Mouse (Mus musculus) common myeloid progenitor, adult 5-6 weeks (primary cell): ENCODE measurements around the gene Taar8c. TPM values are rescaled to one million over a fixed set of nuclear protein-coding genes. Genes with fewer than 3 reads are reported as not detected.
"Not testable (repeated sequence)": the region's sequence is repeated elsewhere in the genome, so short reads cannot be mapped to it uniquely, and the experiment has no call there.

ENCODE experiments used
- ATAC-seq: replicated peaks from 2 replicates; pipeline ENCODE4 v1.8.0; 2016; ENCODE audit warnings: low read depth, mild to moderate bottlenecking, moderate TSS enrichment, inconsistent platforms; ENCODE audit not compliant: poor library complexity, severe bottlenecking
- total RNA-seq: library from RNA; stranded (forward); fragments of 200-1000, 187-1606 nt; gene quantifications from 2 replicates; pipeline ENCODE4 v1.2.3, GENCODE M21; 2017

The Taar8c gene
- total RNA-seq = not detected in 2 replicates

DNA sequence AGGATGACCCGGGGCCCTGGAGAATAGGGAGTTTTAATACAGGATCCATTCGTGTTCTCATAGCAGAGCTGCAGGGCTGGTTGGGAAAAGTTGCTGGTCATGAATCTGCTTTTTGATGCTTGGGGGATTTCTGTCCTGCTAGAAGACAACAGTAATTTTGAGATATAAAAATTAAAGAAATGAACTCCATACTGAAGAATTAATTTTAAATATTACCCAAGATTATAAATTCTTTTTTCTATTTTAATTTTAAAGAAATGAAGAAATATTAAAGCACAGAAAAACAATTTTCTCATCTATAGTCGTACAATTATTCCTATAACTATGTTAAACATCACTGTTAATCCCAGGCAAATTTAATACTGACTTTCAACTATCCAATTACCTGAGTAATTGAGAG lies at the start of gene Taar8c:
Gene Taar8c (minus strand): TSS at position 101 of the 400 bp plus-strand sequence.
- not testable (repeated sequence) for ATAC-seq

DNA sequence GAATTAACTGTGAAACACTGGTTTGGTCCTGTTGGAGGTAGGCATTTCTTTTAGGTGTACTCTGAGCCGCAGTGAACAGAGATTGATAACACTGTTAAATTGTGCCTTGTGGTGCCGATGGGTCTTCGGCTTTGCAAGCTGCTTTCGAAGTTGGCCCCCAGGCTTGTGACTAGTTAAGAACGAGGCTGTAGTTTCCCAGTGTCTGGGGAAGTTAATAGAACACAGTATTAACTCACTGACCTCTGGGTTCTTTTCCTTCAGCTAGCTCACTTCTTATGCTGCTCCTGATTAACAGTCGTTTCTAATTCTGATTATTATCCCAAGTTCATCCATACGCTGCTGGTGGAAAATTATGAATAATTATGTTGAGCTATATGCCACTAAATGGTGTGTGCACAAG lies 48.4 kb upstream of the Taar8c start:
- no peak for ATAC-seq

DNA sequence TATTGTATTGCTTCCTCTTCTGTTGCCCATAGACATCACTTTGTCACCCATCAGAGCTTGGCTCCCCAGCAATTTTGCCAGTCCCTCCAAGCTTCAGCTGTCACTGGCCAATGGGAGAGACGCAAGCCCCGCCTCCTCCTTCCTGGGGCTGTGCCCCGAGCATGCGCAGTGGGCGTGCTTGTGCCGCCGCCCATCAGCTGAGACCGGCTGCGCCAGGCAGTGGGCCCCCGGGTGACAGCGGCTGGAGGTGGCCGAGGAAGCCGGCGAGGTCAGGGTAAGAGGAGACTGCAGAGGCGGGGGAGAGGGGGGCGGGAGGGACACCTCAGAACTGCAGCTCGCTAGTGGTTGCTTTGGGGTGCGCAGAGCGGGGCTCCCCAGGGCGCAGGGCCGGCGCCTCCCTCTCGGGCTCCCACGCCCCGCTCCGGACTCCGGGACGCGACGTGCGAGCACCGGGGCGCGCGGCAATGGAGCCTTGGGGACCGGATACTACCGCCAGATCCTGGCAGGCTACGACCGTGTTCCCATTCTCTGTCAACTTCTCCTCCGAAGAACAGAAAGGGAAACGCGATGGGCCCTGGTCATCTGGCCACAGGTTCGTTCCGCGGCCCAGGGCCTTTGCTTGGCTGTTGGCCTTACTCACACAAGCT lies 47.5 kb upstream of the Taar8c start, which contains the start of gene Stx7:
Gene Stx7 (plus strand): TSS at position 168 of the 647 bp plus-strand sequence.
- peak; percentile 92 for ATAC-seq

DNA sequence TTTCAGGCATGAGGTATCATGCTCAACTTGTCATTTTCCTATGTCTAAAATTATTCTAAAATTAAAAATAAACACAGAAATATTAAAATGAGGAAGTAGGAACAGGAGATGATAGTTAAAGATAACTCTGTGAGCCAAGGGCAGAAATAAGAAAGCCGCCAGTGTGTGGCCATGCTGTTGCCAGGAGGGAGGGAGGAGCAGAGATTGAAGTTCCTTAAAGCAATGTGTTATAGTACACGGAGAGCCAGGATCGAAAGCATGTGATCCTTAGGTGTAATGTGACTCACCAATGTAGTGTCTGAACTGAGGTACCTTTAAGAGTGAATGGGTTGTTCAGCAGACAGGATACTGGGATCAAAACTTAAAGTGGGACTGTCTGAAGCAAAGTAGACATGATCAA lies 41.0 kb upstream of the Taar8c start:
- peak; percentile 97 for ATAC-seq

DNA sequence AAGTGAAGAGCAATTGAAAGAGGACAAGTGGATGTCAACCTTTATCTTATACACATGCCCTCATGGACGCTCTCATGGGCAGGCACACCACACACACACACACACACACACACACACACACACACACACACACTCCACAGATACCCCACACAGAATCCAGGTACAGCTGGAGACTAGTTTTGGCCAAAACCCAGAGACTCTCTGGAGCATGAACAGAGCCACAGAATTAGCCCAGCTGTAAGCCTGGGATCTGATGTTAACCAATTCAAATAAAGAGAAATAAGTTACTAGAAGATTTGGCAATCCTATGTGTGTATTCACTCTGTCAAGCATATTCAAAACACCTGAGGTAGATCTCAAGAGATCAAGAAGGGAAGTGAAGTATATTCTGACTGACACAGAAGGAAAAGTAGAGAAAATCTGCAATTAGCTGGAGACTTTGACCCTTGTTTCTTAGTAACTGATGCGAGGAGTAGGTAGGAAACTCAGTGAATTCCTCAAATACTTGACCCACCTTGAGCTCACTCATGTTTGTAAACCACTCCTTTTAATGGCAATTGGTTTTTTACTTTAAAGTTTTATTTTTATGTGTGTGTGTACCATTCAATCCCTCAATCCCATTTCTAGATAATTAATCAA lies 37.0 kb upstream of the Taar8c start:
- ATAC-seq = no peak

DNA sequence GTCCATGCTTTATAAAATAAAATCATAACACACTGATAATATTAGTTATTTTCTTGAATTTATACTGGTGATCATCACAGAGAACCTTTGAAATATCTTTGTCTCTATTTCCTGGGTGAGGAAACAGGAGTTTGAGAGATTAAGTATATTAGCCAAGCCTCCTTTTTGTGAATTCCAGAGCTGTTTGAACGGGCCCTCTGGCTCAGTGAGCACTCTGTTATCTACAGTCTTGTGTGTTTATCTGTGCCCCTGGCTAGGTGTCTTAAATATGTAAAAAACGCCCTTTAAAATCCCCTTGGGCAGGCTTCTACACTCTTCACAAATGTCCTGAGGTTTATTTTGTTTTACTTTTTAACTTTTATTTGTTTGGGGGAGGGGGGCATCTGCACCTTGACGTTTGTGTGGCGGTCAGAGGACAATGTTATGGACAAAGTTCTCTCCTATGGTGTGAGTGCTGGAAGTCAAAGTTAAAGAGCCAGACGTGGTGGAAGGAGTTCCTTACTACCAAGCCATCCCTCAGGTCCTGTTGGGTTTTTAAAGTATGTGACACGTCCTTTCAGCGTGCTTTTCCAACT lies 32.4 kb upstream of the Taar8c start:
- no peak for ATAC-seq

DNA sequence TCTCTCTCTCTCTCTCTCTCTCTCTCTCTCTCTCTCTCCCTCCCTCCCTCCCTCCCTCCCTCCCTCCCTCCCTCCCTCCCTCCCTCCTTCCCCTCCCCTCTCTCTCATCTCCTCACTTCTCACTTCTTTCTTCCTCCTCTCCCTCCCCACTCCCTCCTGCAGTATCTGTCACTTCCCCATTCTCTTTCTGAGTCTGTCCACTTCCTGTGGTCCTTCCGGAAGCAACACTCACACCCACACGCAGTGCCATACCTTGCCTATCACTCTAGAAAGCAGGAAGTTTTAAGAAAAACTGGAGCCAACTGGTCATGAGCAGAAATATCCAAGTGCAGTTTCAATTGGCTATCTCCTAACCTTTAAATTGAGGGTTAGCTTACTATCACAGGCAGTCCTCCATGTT lies 31.4 kb upstream of the Taar8c start:
- peak; percentile 97 for ATAC-seq

DNA sequence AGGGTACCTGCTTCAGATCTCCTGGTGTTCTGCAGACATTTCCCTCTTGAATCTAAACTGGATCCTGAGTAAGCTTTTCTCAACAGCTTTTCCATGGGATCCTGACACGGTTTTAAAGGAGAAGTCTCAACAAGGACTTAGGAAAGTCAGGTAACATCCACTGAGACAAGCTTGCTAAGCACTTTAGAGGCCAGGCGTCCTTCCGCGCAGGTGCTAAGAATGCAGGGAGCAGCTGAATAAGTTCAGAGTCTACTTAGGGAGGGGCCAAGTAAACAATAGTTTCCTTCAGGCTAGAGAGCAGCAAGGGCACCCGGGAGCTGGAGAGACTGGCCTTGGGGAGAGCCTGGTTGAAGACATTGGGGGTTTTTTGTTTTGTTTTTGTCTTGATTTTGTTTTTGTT lies 30.6 kb upstream of the Taar8c start:
- ATAC-seq = no peak

DNA sequence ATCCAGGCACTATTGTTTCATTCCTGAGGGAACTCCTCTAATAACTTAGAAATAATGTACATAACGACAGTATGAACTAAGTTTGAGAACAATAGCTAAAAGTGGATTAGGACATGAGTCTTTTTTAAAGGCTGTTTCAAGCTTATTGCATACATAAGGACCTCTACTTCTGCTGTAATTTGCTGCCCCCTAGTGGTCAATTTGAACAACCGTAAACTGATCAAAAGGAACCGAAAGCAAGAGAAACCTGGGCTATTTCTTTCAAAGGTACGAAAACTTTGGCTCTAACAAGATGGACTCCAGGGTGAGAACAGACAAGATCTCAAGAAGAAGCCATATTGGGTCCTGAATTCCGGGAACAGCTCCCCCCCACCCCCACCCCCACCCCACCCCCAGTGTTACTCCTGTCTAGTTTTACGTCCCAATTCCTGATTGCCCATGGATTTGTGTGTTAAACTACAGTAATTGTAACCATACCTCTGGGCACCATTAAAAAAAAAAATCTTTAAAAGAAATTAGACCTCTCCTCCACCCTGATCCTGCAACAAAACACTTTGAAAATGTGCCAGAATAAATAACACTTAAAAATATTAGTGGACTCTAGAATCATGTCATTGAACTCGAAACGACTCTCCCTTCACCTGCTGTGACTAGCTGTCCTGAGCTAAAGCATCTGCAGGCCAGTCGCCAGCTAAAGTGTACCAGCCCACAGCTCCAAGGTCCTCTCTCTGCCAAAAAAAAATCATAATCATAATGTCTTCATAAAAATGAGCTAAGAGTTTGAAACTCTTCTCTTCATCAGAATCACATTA lies 29.9 kb upstream of the Taar8c start:
- ATAC-seq = peak; percentile 77

DNA sequence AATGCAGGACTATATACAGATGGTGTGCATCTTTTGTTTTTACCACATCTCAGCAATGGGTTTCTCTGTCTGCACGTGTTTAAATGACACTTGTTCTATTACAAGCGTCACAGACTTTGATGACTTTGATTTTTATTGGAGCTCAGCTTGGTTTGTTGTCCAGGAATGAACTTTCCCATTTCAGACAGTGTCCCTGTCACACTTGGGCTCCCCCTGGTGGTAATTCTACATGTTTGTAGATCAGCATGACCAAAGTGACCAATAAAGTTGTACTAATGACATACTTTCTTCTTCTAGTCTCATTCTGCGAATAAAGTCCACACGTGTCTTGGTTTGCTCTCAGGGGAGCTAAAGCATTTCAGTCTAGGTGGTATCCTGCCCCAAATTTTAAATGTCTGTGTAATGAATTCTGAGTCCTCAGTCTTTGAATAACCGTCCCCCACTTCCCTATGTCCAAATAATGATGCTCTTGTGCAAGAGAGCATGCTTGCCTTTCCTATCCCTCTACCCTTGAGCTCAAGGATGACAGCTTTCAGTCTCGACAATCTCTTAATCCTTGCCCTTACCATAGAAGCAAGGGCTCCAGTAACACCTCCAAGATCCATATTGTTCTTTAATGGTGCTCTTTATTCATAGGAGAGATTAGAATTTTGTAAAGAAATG lies 9.5 kb upstream of the Taar8c start:
- peak; percentile 71; the same call in 1 of the 2 replicates for ATAC-seq

DNA sequence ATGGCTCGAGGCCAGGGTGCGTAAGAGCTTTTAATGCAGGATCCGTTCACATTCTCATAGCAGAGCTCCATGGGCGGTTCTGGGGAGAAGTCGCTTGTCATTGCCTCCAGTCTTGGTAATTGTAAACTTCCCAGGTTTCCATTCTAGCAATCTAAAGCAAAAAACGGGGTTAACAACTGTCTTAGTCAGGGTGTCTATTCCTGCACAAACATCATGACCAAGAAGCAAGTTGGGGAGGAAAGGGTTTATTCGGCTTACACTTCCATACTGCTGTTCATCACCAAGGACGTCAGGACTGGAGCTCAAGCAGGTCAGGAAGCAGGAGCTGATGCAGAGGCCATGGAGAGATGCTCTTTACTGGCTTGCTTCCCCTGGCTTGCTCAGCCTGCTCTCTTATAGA lies 7.7 kb upstream of the Taar8c start, which contains the start of gene Taar9:
Gene Taar9 (minus strand): TSS at position 101 of the 400 bp plus-strand sequence.
- not testable (repeated sequence) for ATAC-seq

DNA sequence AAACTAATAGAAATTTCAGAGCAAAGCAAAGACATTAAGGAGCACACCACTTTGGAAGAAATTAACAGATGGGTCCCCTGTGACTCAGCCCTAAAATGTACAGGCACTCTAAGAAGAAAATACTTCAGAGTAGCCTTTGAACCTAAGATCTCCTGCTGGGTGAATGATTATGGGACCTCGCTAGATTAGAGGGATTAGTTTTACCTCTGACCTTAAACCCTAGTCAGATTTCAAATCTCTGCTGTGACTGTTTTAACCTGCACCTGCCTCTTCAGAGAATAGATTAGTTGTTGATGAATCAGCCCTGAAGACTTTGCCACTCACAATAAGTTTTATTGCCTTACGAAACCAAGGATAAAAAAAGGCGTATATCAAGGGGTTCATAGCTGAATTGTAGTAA lies 6.5 kb upstream of the Taar8c start:
- no peak for ATAC-seq

DNA sequence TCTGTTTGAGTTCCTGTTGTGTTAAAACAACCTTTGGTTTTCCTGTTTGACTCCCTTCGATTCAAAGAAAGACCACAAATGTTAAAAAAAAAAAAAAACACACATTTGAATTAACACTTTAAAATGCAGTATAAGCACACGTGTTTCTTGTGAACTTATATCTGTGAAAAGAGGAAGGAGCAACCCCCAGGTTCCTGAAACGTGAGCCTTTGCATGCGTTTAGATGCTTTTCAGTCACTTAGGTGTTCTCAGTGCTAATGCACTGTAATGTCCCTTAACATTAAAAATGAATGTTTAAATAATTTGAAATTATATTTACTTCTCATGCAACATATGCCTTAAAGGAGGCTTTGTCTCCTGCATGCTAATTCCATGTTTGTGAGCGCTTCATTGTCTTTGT lies 6.0 kb upstream of the Taar8c start:
- ATAC-seq = 0 out of 2 replicates have a peak, but pooled peaks have one; percentile 50

DNA sequence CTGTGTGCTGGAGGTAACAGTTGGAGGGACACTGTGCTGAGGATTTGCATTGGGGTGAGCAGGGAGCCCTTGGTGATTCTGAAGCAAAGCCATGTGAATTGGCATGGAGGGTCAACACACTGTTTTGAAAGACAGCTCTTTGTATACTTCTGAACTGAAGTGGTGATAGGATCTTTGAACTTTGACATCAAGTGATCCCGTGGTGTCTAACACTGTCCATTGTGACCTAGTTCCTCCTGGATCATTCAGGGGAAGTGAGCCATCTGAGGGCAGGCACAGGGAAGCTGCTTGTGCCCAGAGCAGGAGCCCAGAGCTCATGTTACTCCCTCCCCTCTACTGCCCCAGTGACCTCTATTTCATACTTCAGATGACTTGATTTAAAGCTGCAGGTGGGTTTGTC lies 1.6 kb upstream of the Taar8c start:
- not testable (repeated sequence) for ATAC-seq

DNA sequence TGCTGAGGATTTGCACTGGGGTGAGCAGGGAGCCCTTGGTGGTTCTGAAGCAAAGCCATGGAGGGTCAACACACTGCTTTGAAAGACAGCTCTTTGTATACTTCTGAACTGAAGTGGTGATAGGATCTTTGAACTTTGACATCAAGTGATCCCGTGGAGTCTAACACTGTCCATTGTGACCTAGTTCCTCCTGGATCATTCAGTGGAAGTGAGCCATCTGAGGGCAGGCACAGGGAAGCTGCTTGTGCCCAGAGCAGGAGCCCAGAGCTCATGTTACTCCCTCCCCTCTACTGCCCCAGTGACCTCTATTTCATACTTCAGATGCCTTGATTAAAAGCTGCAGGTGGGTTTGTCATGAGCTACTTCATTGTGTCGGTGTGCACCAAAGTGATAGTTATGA lies 4.7 kb downstream of the Taar8c start:
- not testable (repeated sequence) for ATAC-seq

DNA sequence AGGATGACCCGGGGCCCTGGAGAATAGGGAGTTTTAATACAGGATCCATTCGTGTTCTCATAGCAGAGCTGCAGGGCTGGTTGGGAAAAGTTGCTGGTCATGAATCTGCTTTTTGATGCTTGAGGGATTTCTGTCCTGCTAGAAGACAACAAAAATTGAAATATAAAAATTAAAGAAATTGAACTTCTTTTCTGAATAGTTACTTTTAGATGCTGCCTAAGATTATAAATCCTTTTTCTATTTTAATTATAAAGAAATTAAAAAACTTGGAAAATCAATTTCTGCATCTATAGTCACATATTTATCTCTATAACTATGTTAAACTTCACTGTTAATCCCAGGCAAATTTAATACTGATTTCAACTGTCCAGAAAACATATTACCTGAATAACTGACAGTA lies 9.5 kb downstream of the Taar8c start, which contains the start of gene Taar8b:
Gene Taar8b (minus strand): TSS at position 101 of the 400 bp plus-strand sequence.
- ATAC-seq = no peak

DNA sequence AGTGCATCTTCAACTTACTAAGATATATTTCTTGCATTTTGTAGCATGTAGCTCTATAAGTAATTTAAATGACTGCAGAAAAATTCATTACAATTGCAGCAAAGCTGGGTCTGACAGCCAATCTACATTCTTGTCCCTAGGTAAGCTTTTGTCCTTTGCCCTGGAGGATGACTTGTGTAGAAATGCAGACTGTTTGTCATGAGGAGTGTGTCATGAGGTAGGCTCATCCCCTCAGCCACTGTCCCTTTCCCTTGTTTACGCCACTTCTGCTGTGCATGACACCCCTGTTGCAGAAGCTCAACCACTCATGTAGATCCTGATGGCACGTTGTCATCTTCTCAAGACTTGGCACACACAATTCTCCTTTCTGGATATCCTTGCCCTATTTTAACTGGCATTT lies 14.5 kb downstream of the Taar8c start:
- ATAC-seq = no peak

DNA sequence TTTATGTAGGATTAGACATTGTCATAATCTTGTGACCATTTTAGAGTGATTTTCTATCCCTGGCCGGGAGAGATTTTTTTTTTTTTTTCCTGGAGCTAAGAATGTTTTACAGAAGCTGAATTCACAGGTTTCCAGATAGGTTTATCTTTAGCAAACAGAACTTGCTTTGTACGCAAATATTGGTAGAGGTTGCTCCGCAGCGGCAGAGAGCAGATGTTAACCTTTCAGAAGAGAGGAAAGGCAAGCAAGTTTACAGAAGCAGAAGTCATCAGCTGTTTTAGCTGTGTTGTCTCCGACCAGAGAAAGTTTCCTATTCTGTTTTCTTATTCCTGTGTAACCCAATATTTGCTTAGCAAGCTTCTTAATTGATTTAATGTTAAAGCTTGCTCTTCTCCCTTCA lies 15.2 kb downstream of the Taar8c start:
- no peak for ATAC-seq

DNA sequence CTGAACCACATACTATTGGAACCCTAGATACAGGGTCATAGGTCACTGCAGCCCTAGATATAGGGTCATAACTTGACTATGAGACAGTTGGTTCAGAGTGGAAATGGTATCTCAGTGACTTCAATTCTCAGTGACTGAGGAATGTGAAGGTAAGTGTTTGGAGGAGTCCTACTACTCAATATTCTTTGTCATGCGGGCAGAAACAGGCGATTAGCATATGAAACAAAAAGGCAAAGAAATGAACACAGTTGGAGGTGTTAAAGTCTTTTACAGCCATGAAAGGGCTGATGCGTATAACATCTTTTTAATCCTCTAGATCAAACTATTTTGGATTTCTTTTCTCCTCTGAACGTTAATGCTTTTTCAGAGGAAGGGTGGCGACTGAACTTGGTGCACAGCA lies 15.8 kb downstream of the Taar8c start:
- ATAC-seq = no peak

DNA sequence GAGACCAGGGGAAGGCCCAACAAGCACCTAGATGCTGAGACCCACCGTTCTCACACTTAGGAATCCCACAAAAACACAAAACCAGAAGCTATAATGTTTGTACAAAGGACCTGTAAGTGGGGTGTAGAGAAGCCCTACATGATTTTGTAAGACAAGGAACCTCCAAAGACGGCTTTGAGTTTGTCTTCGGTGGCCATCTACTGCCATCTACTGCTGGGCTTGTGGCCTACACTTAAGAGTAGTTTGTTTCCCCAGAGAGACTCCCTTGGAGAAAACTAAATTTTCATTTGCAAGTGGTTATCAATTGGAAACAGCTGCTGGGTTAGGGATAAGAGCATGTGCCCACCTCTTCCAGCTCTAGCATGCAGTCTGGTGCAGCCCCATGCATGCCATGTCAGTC lies 21.5 kb downstream of the Taar8c start:
- peak; percentile 82 for ATAC-seq
